Mouse (Mus musculus) ES-CJ7 (cell line): Measurements from ENCODE around the gene Serhl.

Experiments
- DNase-seq: peaks from one replicate; pipeline ENCODE4 v3.0.0; 2011; ENCODE audit warnings: low read depth, low spot score

Serhl gene

DNA sequence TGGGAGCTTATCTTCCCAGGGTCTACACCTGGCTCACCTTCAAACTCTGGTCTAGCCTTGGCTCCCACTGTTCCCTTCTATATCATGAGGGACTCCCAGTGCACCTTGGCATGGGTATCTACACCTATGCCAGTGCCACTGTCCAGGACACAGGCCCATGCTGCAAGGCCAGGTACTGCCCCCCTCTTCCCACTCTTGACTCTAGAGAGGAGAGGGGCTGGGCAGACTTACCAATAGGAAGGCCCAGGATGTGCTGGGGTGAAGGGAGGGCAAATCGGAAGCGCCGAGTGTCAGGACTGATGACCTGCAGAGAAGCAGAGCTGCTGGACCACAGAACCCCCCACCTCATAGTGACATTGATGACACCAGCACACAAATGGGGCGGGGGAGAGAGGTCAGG lies 72.7 kb downstream of the Serhl start:
- no peak for DNase-seq

DNA sequence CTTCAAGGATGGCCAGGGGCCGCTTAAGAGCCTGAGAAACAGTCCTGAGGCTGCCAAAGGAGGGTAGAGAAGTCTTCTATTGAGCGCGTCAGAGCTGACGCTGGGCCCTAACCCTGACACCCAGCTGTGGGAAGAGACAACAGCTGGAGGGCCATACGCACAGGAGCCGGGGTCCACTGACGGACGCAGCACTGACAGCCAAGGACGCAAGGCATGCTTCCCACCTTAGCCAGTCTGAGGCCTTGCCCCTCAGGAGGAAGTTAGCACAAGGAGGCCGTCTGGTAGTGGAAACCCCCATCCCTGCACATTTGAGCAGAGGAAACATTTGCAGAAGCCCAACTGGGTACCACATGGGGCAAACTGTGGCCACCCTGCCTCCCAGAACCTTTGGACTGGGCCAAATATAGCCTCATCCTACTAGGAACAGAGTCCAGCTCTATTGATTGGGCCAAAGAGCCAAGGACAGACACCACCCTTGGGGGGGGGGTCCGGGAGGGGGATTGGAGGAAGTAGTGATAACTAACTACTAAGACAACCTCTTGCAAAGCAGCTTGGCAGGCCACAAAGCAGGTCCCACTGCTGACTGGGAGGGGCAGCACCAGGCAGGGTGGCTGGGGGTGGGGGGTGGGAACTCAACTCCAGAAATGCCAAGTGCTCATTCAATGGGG lies 73.6 kb downstream of the Serhl start:
- DNase-seq = no peak

DNA sequence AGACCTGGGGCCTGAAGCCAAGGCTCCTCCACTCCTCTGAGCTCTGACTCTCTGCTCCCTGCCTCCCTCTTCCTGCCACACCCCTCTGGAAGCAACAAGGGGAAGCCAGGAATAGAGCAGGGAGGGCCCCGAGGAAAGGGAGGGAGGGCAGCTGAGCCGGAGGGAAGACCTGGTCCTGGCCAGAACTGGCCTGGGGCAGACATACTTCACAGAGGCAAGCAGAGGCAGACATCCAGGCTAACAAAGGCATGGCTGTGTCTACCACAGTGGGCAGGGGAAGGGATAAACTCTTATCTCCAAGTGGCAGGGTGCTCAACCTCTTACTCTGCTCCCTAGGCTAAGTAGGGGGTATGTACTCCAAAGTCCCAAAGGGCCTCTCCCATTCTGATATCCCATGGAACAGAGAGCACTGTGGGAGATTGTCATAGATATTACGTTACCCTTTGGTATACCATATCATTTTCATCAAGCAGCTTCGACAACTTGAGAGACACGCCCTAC lies 75.7 kb downstream of the Serhl start:
- no peak for DNase-seq

DNA sequence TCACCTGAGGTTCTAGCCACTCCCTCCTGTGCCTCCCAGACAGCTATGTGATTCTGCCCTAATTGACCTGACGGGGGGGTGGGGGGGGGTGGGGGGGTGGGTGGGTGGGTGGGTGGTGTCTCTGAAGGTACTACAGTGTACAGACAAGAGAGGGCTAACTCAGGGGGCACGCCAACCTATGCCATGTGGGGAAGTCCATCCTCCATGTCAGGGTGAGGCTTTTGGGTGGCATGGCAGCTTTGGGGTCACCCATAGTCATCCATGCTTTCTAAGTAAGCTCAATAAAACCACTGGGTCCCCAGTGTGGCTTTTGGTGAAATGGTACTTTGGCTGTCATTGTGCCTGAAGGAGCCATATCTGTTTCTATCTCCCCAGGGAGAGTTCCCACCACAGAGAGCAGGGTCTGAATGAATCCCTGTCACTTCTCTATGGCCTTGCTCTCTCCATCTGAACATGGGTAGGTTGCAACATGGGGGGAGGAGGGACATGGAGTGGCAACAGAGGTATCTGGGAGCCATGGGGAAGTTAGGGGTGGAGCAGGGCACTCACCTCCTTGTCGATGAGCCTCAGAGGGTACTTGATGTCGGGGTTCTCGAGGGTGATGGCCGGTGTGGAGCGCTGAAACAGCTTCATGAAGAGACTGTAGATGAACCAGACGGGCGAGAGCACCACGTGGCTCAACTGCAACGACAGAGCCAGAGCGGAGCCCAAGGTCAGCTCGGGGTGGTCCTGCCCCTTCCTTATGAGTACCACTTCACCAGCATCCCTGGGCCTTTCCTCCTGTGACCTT lies 76.4 kb downstream of the Serhl start:
- no peak for DNase-seq
